Mouse (Mus musculus): ENCODE measurements around the gene Nepro.

GRCm38 (mm10) chr16:44720518-44720917, 3.6 kb upstream of the Nepro start:
- TF ChIP-seq CTCF (conservative IDR thresholded peaks at IDR 0.05; ENCODE audit: low read length), result peak; percentile 100
- TF ChIP-seq POU5F1 (IDR thresholded peaks at IDR 0.05; ENCODE audit: borderline replicate concordance, low read length), result no peak

Measured in E14TG2a.4 (cell line).